Mouse (Mus musculus) testis, adult 2 months (tissue): ENCODE results near the gene Cuedc2. TPM values are rescaled to one million over a fixed set of nuclear protein-coding genes. Genes with fewer than 3 reads are reported as not detected.

Source experiments
- H3K27ac ChIP-seq: fragments of 200-500 bp; 2 replicates; pipeline ENCODE4 v1.5.1; 2012; ENCODE audit warnings: low read depth, low read length; ENCODE audit not compliant: control insufficient read depth, insufficient read depth
- H3K27me3 ChIP-seq: fragments of 200-500 bp; 2 replicates; pipeline ENCODE4 v1.6.1; 2012; ENCODE audit warnings: mild to moderate bottlenecking, low read length, moderate library complexity; ENCODE audit not compliant: control insufficient read depth, insufficient read depth
- H3K36me3 ChIP-seq: fragments of 200-500 bp; 2 replicates; pipeline ENCODE4 v1.6.1; 2012; ENCODE audit warnings: mild to moderate bottlenecking, low read length; ENCODE audit not compliant: control insufficient read depth, insufficient read depth
- H3K4me1 ChIP-seq: fragments of 200-500 bp; 2 replicates; pipeline ENCODE4 v1.6.1; 2012; ENCODE audit warnings: low read length; ENCODE audit not compliant: control insufficient read depth, insufficient read depth
- H3K4me3 ChIP-seq: fragments of 200-500 bp; 2 replicates; pipeline ENCODE4 v1.5.1; 2012; ENCODE audit warnings: low read depth, mild to moderate bottlenecking, low read length, moderate library complexity, mixed read lengths; ENCODE audit not compliant: control insufficient read depth
- CTCF ChIP-seq: fragments of 200-500 bp; IDR thresholded peaks from 2 replicates; pipeline ENCODE4 v1.5.1; 2012; ENCODE audit warnings: low read depth, mild to moderate bottlenecking, inconsistent platforms, low read length, moderate library complexity; ENCODE audit not compliant: control insufficient read depth, insufficient read depth, insufficient replicate concordance
- POLR2A ChIP-seq: fragments of 200-500 bp; IDR thresholded peaks from 2 replicates; pipeline ENCODE4 v1.6.1; 2012; ENCODE audit warnings: low read depth, mild to moderate bottlenecking, inconsistent platforms, low read length, moderate library complexity; ENCODE audit not compliant: control insufficient read depth
- polyA plus RNA-seq: library from polyadenylated mRNA; depleted of rRNA; stranded (reverse); fragments of >200 nt; gene quantifications from 2 replicates; pipeline ENCODE4 v1.2.3, GENCODE M21; 2012

Cuedc2 gene
- polyA plus RNA-seq, 1 experiment: 24.5 TPM

DNA sequence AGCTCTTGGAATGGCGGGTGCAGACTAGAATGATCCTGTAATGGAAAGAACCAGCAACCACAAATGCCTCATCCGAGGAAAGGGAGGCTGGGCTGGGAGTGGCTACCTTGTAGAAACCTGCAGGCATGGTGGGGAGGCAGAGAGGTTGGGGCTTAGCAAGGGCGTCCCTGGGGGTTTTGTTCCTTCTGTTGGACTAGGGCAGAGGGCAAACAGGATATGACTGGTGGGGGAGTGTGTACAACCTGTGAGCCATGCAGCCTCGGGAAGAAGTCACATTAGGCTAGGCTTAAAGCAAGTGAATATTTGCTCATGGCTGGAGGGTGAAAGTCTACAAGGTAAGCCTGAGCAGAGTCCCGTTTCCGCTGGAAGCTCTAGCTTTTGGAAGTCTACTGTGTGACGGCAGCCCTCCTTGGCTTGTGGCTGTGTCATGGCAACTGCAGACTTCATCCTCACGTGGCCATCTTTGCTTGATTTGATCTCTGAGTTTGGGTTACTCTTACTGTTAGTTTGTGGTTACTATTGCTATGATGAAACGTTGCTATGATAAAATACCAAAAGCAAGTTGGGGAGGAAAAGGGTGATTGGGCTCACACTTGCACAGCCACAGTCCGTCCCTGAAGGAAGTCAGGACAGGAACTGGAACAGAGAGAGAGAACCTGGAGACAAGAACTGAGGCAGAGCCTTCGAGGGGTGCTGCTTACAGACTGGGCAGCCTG lies 24.9 kb upstream of the Cuedc2 start:
- peaks cover 6% of the 10 kb centered on the region for H3K4me1 ChIP-seq
- no peak overlapping the region for H3K4me3 ChIP-seq
- TF ChIP-seq CTCF: no peak
- TF ChIP-seq POLR2A: no peak
- H3K27ac ChIP-seq: no peak overlapping the region
- no peaks in the 10 kb centered on the region for H3K27me3 ChIP-seq
- no peaks in the 10 kb centered on the region for H3K36me3 ChIP-seq

DNA sequence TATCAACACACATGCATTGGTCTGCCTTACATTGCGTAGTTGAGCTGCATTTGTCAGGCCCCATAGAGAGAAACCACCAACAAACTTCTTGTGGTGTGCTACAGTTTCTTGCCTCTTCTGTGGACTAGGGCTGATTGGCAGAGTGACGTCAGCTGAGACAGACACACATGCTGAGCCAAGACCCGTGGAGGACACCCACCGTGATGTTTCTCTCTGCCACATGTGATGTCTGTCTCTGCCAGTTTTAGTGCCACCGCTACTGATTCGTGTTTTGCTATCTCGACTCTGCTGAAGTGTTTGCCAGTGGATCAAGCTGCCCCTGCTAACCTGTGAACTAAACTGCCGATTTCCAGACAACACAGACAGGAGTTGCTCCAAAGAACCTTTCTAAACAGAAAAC lies 23.6 kb upstream of the Cuedc2 start:
- Histone ChIP-seq H3K4me1 (no peaks in the 10 kb centered on the region; the same call in 1 of the 2 replicates), H3K36me3 (no peaks in the 10 kb centered on the region), H3K27me3 (no peaks in the 10 kb centered on the region), H3K4me3 (no peak overlapping the region), H3K27ac (no peak overlapping the region)
- TF ChIP-seq CTCF (no peak), POLR2A (no peak)

DNA sequence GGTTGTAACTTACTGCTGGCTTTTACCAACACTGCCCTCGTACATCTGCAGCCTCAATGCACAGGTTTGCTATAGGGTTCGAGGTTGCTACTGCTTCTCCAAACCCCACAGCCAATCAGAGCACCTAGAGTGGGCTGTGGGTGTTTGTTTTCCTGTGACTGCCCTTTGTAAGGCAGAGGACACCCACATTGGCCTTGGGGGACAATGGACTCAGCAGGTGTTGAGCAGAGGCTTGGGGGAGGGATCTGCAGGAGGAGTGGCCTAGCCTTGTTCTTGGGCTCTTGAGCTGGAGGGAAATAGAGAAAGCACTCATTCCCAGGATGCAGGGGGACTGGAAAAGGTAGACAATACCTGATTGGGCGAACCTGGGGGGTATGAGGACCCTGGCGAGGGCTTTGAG lies 19.9 kb upstream of the Cuedc2 start:
- H3K27ac ChIP-seq: no peak overlapping the region

DNA sequence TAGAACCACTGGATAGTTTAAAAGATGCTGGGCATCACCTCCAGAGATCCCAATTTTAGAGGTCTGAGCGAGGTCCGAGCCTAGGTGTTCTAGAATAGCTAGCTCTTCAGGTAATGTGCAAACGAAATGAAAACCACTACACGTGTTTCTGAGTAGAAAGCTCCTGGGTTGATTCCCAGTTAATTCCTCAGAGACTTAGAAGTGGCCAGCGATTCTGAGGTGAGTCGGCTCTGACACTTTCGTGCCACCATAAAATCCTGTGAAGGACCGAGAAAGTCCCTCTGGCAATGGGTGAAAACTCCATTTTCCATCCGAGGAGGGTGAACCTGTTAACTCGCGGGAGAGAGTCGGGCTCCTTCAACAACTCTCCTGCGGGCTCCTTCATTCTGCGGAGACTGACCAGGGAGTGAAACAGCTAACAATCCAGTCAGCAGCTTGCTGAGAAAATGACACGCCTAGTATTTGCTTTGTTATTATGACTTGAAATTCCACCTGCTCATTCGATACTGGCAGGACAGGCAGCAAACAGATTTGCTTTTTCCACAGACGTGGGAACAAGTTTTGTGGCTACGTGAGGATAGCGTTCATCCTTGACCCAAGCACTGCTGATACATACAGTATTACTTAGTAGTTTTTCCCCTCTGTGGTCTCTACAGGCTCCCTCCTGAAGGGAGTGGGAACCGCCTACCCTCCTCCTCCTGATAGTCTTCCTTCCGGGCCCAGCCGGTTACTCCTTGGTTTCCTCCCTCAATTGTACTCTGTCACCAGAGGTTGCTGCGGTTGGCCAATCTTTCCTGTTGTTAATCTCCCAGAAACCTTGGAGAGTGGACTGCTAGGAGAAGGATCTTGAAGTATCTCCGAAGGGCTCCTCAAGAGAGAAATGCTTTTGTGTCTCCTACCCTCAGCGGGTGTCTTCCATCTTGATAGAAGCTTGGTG lies 19.1 kb upstream of the Cuedc2 start:
- no peak for TF ChIP-seq POLR2A
- TF ChIP-seq CTCF: no peak
- Histone ChIP-seq H3K27ac (peak overlapping the region; percentile 54; the same call in 1 of the 2 replicates), H3K4me3 (no peak overlapping the region; the same call in 1 of the 2 replicates), H3K4me1 (no peaks in the 10 kb centered on the region; the same call in 1 of the 2 replicates), H3K27me3 (no peaks in the 10 kb centered on the region), H3K36me3 (no peaks in the 10 kb centered on the region)

More for the DNA sequence above, 19.9 kb upstream of the Cuedc2 start:
- H3K36me3 ChIP-seq: no peaks in the 10 kb centered on the region
- no peak overlapping the region for H3K4me3 ChIP-seq
- no peaks in the 10 kb centered on the region; the same call in 1 of the 2 replicates for H3K4me1 ChIP-seq
- H3K27me3 ChIP-seq: no peaks in the 10 kb centered on the region
- TF ChIP-seq CTCF (no peak), POLR2A (no peak)

DNA sequence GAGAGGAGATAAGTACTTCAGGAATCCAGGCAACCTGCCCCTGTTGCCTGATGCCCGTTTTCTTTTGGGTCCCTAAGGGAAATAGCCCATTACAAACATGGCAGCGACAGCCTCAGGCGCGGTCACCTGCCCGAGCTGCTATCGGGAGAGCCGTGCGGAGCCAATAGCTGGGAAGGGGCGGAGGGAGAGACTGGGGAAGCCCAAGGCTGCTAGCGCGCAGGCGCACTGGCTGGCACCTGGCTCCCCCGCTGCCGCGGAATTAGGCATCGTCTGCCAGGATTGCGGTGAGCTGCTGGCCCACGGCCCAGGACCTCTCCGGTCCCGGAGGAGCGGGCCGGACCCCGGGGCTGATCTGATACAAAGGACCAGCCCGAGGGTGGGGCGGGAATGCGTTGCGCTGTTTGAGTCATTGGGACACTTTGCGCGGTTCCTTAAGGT lies 18.2 kb upstream of the Cuedc2 start:
- no peaks in the 10 kb centered on the region; the same call in 1 of the 2 replicates for H3K4me1 ChIP-seq
- TF ChIP-seq CTCF (no peak), POLR2A (no peak; the same call in 1 of the 2 replicates)
- no peaks in the 10 kb centered on the region for H3K36me3 ChIP-seq
- no peaks in the 10 kb centered on the region for H3K27me3 ChIP-seq
- no peak overlapping the region for H3K27ac ChIP-seq
- peak overlapping the region; percentile 73 for H3K4me3 ChIP-seq

DNA sequence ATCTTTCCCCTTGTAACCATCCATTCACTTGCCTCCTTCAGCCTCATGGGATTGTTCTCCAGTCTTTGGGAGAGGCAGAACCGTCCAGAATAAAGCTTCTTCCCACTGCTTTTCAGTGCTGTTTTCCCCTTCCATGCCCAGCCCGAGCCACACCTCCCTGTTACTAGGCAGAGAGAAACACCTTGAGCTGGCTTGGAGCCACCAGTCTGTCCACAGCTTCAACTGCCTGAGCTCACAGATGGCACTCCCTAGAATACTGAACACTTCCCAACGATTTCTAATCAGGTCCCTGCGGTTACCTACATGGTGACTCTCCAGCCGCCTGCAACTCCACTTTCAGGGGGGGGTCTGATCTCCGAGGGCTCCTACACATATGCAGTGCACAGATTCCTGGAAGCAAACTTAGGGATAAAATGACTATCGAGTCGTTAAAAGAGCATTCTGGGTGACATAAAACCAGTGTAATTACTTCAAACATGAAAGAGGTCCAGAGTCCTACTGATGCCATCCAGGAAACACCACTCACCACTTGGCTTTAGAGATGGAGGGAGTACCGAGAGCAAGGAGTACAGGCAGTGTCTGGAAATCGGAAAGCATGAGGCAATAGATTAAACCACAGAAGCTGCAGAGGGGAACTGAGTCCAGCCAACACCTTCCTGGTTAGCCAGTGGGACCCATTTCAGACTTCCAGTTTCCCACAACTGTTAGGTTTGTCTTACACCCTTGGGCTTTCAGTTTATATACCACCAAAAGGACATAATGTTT lies 11.8 kb upstream of the Cuedc2 start, which contains the start of gene 2310034G01Rik:
2310034G01Rik (minus strand) TSS at position 135 of the 765 bp plus-strand sequence.
- H3K4me1 ChIP-seq: peaks cover 12% of the 10 kb centered on the region
- peak within 1 kb of the TSS; percentile 51; the same call in 1 of the 2 replicates for H3K27ac ChIP-seq
- H3K27me3 ChIP-seq: no peaks in the 10 kb centered on the region
- H3K4me3 ChIP-seq: peak within 1 kb of the TSS; percentile 81
- H3K36me3 ChIP-seq: no peaks in the 10 kb centered on the region
- TF ChIP-seq CTCF: no peak

DNA sequence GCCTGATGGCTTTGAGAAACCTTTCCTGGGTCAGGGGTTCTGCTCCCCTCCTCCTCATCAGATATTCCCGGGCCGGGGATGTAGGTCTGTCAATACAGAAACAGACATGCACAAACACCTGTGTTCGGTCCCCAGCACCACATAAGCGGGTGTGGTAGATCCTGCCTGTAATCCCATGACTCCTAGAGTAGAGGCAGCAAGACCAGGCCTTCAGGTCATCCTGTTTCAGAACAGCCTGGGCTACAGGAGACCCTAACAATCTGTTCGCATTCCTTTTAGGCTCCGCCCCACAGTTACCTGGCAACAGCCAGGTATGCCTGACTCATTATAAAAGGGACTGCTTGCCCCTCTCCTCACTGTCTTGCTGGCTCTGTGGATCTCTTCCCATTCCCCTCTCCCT lies 11.0 kb upstream of the Cuedc2 start:
- TF ChIP-seq CTCF (no peak), POLR2A (no peak)
- H3K27ac ChIP-seq: no peak overlapping the region
- no peaks in the 10 kb centered on the region for H3K27me3 ChIP-seq
- H3K36me3 ChIP-seq: no peaks in the 10 kb centered on the region
- peaks cover 12% of the 10 kb centered on the region for H3K4me1 ChIP-seq
- H3K4me3 ChIP-seq: peak overlapping the region; percentile 81
